Mouse (Mus musculus) neural tube, embryonic 14.5 days (tissue): ENCODE measurements around the gene Gm11937. TPM values are rescaled to one million over a fixed set of nuclear protein-coding genes. Genes with fewer than 3 reads are reported as not detected.
"Not testable (repeated sequence)": the region's sequence is repeated elsewhere in the genome, so short reads cannot be mapped to it uniquely, and the experiment has no call there.

ENCODE experiments used
- ATAC-seq: fragments of 200-750 bp; cut with Nextera tagmentation; 2 replicates; pipeline ENCODE4 v1.8.0; 2017; ENCODE audit warnings: low read depth, mild to moderate bottlenecking, moderate TSS enrichment, moderate library complexity
- H3K27ac ChIP-seq: fragments of 300-500 bp; sonication (generic); 2 replicates; pipeline ENCODE4 v1.5.1; 2014; ENCODE audit warnings: low read depth, mild to moderate bottlenecking, control low read depth, low read length, moderate library complexity, mixed read lengths
- H3K27me3 ChIP-seq: fragments of 300-500 bp; sonication (generic); 2 replicates; pipeline ENCODE4 v1.6.1; 2014; ENCODE audit warnings: low read length; ENCODE audit not compliant: control insufficient read depth, insufficient read depth
- H3K36me3 ChIP-seq: fragments of 300-500 bp; sonication (generic); 2 replicates; pipeline ENCODE4 v1.6.1; 2014; ENCODE audit warnings: low read length, mixed read lengths; ENCODE audit not compliant: control insufficient read depth, insufficient read depth
- H3K4me1 ChIP-seq: fragments of 300-500 bp; sonication (generic); 2 replicates; pipeline ENCODE4 v1.6.1; 2014; ENCODE audit warnings: low read length; ENCODE audit not compliant: control insufficient read depth, insufficient read depth
- H3K4me2 ChIP-seq: fragments of 300-500 bp; sonication (generic); 2 replicates; pipeline ENCODE4 v1.6.1; 2014; ENCODE audit warnings: mild to moderate bottlenecking, low read depth, low read length, control low read depth
- H3K4me3 ChIP-seq: fragments of 300-500 bp; sonication (generic); 2 replicates; pipeline ENCODE4 v1.5.1; 2014; ENCODE audit warnings: low read depth, low read length, control low read depth, mixed read lengths
- H3K9ac ChIP-seq: fragments of 300-500 bp; sonication (generic); replicated peaks from 2 replicates; pipeline ENCODE4 v1.6.1; 2014; ENCODE audit warnings: low read depth, mild to moderate bottlenecking, control low read depth, low read length, mixed read lengths
- H3K9me3 ChIP-seq: fragments of 300-500 bp; sonication (generic); 2 replicates; pipeline ENCODE4 v1.6.1; 2016; ENCODE audit warnings: low read length; ENCODE audit not compliant: control insufficient read depth
- WGBS: fragments of 180-500 bp; shearing (Covaris S2); extraction: QIAGEN DNeasy Blood & Tissue Kit; methylation state at CpG from one replicate; pipeline ENCODE4 v1.1.7; 2014; 5-methylcytosine and 5-hydroxymethylcytosine counted together
- polyA plus RNA-seq: library from polyadenylated mRNA; unstranded; fragments of >200 nt; fragmentation: Nextera tagmentation; extraction: Ambion mirVana; gene quantifications from 2 replicates; pipeline ENCODE4 v1.2.1, GENCODE M21; 2014

The Gm11937 gene
- polyA plus RNA-seq, 1 experiment from 2014 or later: not detected

GRCm38 (mm10) chr11:99637086-99637485, 27.1 kb upstream of the Gm11937 start:
- no peaks in the 10 kb centered on the region for H3K4me1 ChIP-seq
- no peak for ATAC-seq
- no peaks in the 10 kb centered on the region for H3K36me3 ChIP-seq
- WGBS: 74% methylated on average over 1 of the region's 1 CpGs
- no peaks in the 10 kb centered on the region for H3K27me3 ChIP-seq
- H3K4me3 ChIP-seq: no peak overlapping the region
- no peaks in the 10 kb centered on the region for H3K9me3 ChIP-seq
- H3K4me2 ChIP-seq: no peak overlapping the region
- no peak overlapping the region for H3K27ac ChIP-seq
- H3K9ac ChIP-seq: no peak overlapping the region

- H3K36me3 ChIP-seq: no peaks in the 10 kb centered on the region
- ATAC-seq: no peak
- WGBS: 45% methylated on average over 7 of the region's 8 CpGs
- H3K9me3 ChIP-seq: no peaks in the 10 kb centered on the region
- no peaks in the 10 kb centered on the region for H3K27me3 ChIP-seq
- H3K4me3 ChIP-seq: no peak within 1 kb of the TSS
- H3K9ac ChIP-seq: no peak within 1 kb of the TSS
- H3K4me1 ChIP-seq: no peaks in the 10 kb centered on the region
- H3K27ac ChIP-seq: no peak within 1 kb of the TSS
- no peak within 1 kb of the TSS for H3K4me2 ChIP-seq
Measured at GRCm38 (mm10) chr11:99634653-99635134, 24.7 kb upstream of the Gm11937 start, which contains the start of gene Krtap4-2. Gene Krtap4-2 (minus strand): TSS chr11:99635084.

GRCm38 (mm10) chr11:99633293-99633692, 23.3 kb upstream of the Gm11937 start:
- Histone ChIP-seq H3K36me3 (no peaks in the 10 kb centered on the region), H3K9me3 (no peaks in the 10 kb centered on the region), H3K27ac (no peak overlapping the region), H3K9ac (no peak overlapping the region), H3K4me1 (no peaks in the 10 kb centered on the region), H3K4me2 (no peak overlapping the region), H3K27me3 (no peaks in the 10 kb centered on the region), H3K4me3 (no peak overlapping the region)
- no peak for ATAC-seq
- 72% methylated on average over 2 of the region's 2 CpGs for WGBS

- H3K4me1 ChIP-seq: no peaks in the 10 kb centered on the region
- ATAC-seq: no peak
Measured at GRCm38 (mm10) chr11:99630890-99631289, 20.9 kb upstream of the Gm11937 start.

GRCm38 (mm10) chr11:99628138-99628537, 18.1 kb upstream of the Gm11937 start, which contains the start of gene Krtap4-1:
Gene Krtap4-1 (minus strand): TSS chr11:99628238.
- Histone ChIP-seq H3K4me2 (no peak within 1 kb of the TSS), H3K4me3 (no peak within 1 kb of the TSS), H3K27ac (no peak within 1 kb of the TSS), H3K27me3 (no peaks in the 10 kb centered on the region), H3K9me3 (no peaks in the 10 kb centered on the region), H3K36me3 (no peaks in the 10 kb centered on the region), H3K4me1 (no peaks in the 10 kb centered on the region), H3K9ac (no peak within 1 kb of the TSS)
- 87% methylated on average over 4 of the region's 4 CpGs for WGBS
- ATAC-seq: no peak

More at GRCm38 (mm10) chr11:99630890-99631289, 20.9 kb upstream of the Gm11937 start:
- Histone ChIP-seq H3K36me3 (no peaks in the 10 kb centered on the region), H3K27me3 (no peaks in the 10 kb centered on the region), H3K4me3 (no peak overlapping the region), H3K9ac (no peak overlapping the region), H3K4me2 (no peak overlapping the region), H3K9me3 (no peaks in the 10 kb centered on the region), H3K27ac (no peak overlapping the region)
- 89% methylated on average over 3 of the region's 3 CpGs for WGBS

GRCm38 (mm10) chr11:99620335-99620734, 10.3 kb upstream of the Gm11937 start, which contains the start of gene Gm11562:
Gene Gm11562 (minus strand): TSS chr11:99620435.
- no peaks in the 10 kb centered on the region for H3K36me3 ChIP-seq
- no peaks in the 10 kb centered on the region for H3K27me3 ChIP-seq
- H3K27ac ChIP-seq: no peak within 1 kb of the TSS
- ATAC-seq: no peak
- no peak within 1 kb of the TSS for H3K4me2 ChIP-seq
- no peaks in the 10 kb centered on the region for H3K9me3 ChIP-seq
- no peak within 1 kb of the TSS for H3K9ac ChIP-seq
- H3K4me1 ChIP-seq: no peaks in the 10 kb centered on the region
- 96% methylated on average over 2 of the region's 2 CpGs for WGBS
- H3K4me3 ChIP-seq: no peak within 1 kb of the TSS

GRCm38 (mm10) chr11:99614796-99615363, 4.9 kb upstream of the Gm11937 start, which contains the start of gene Krtap2-4:
Gene Krtap2-4 (minus strand): TSS chr11:99614846.
- Histone ChIP-seq H3K36me3 (no peaks in the 10 kb centered on the region), H3K9me3 (no peaks in the 10 kb centered on the region), H3K4me3 (no peak within 1 kb of the TSS), H3K27me3 (no peaks in the 10 kb centered on the region), H3K27ac (no peak within 1 kb of the TSS), H3K9ac (no peak within 1 kb of the TSS), H3K4me2 (no peak within 1 kb of the TSS), H3K4me1 (no peaks in the 10 kb centered on the region)
- WGBS: 89% methylated on average over 3 of the region's 3 CpGs
- ATAC-seq: no peak

GRCm38 (mm10) chr11:99609126-99609525, 863 bp downstream of the Gm11937 start:
- no peak overlapping the region for H3K4me2 ChIP-seq
- no peak overlapping the region for H3K9ac ChIP-seq
- H3K27ac ChIP-seq: no peak overlapping the region
- H3K4me1 ChIP-seq: no peaks in the 10 kb centered on the region
- no peak overlapping the region for H3K4me3 ChIP-seq
- no peaks in the 10 kb centered on the region for H3K27me3 ChIP-seq
- no peak for ATAC-seq
- no peaks in the 10 kb centered on the region for H3K9me3 ChIP-seq
- no peaks in the 10 kb centered on the region for H3K36me3 ChIP-seq
- 81% methylated on average over 1 of the region's 1 CpGs for WGBS

- not testable (repeated sequence) for H3K4me2 ChIP-seq, H3K9me3 ChIP-seq, H3K27me3 ChIP-seq, ATAC-seq, H3K27ac ChIP-seq, H3K36me3 ChIP-seq, H3K4me1 ChIP-seq, H3K4me3 ChIP-seq, H3K9ac ChIP-seq
- WGBS: 70% methylated on average over 1 of the region's 1 CpGs
Measured at GRCm38 (mm10) chr11:99603208-99603607, 6.8 kb downstream of the Gm11937 start, which contains the start of gene Gm11938. Gene Gm11938 (minus strand): TSS chr11:99603308.
